Mouse (Mus musculus): ENCODE data around the gene Pnmt. TPM values are rescaled to one million over a fixed set of nuclear protein-coding genes. Genes with fewer than 3 reads are reported as not detected.

Pnmt gene
- polyA plus RNA-seq, 1 experiment from 2014 or later: not detected

GRCm38 (mm10) chr11:98393317-98393716 is 7.1 kb downstream of the Pnmt start:
- Histone ChIP-seq H3K4me1 (peaks cover 38% of the 10 kb centered on the region), H3K9me3 (no peaks in the 10 kb centered on the region), H3K27ac (0 out of 2 replicates have a peak overlapping the region, but pooled peaks have one; percentile 11), H3K36me3 (replicated peaks) (no peaks in the 10 kb centered on the region), H3K27me3 (ENCODE audit: poor library complexity, severe bottlenecking) (peaks cover 59% of the 10 kb centered on the region), H3K4me3 (no peak overlapping the region)
- WGBS: 75% methylated on average over 6 of the region's 6 CpGs
- no peak for DNase-seq (ENCODE audit: extremely low spot score, low spot score)

GRCm38 (mm10) chr11:98394301-98394700 is 8.1 kb downstream of the Pnmt start:
- DNase-seq (ENCODE audit: extremely low spot score, low spot score): no peak
- Histone ChIP-seq H3K27ac (no peak overlapping the region), H3K27me3 (ENCODE audit: poor library complexity, severe bottlenecking) (peaks cover 49% of the 10 kb centered on the region), H3K36me3 (replicated peaks) (no peaks in the 10 kb centered on the region), H3K4me1 (peaks cover 30% of the 10 kb centered on the region), H3K9me3 (no peaks in the 10 kb centered on the region), H3K4me3 (no peak overlapping the region)
- 58% methylated on average over 6 of the region's 6 CpGs for WGBS

- Histone ChIP-seq H3K9me3 (no peaks in the 10 kb centered on the region), H3K4me1 (peaks cover 36% of the 10 kb centered on the region), H3K4me3 (no peak overlapping the region), H3K36me3 (replicated peaks) (no peaks in the 10 kb centered on the region), H3K27ac (no peak overlapping the region), H3K27me3 (ENCODE audit: poor library complexity, severe bottlenecking) (peaks cover 41% of the 10 kb centered on the region)
- 68% methylated on average over 4 of the region's 4 CpGs for WGBS
- no peak for DNase-seq (ENCODE audit: extremely low spot score, low spot score)
Measured at GRCm38 (mm10) chr11:98395041-98395440, 8.8 kb downstream of the Pnmt start.

GRCm38 (mm10) chr11:98397946-98398345 is 11.7 kb downstream of the Pnmt start:
- no peak overlapping the region for H3K27ac ChIP-seq
- WGBS: 93% methylated on average over 7 of the region's 7 CpGs
- H3K9me3 ChIP-seq: no peaks in the 10 kb centered on the region
- no peak for DNase-seq (ENCODE audit: extremely low spot score, low spot score)
- no peak overlapping the region for H3K4me3 ChIP-seq
- H3K27me3 ChIP-seq (ENCODE audit: poor library complexity, severe bottlenecking): peaks cover 21% of the 10 kb centered on the region
- H3K4me1 ChIP-seq: peaks cover 31% of the 10 kb centered on the region
- H3K36me3 ChIP-seq (replicated peaks): no peaks in the 10 kb centered on the region

GRCm38 (mm10) chr11:98400161-98400726 is 14.0 kb downstream of the Pnmt start, which contains the start of gene Pgap3:
Gene Pgap3, minus strand, starts transcription at chr11:98400490.
- Histone ChIP-seq H3K4me3 (peak within 1 kb of the TSS; percentile 84), H3K9me3 (no peaks in the 10 kb centered on the region)
- 2% methylated on average over 40 of the region's 40 CpGs for WGBS

GRCm38 (mm10) chr11:98400816-98401215 is 14.6 kb downstream of the Pnmt start:
- Histone ChIP-seq H3K9me3 (no peaks in the 10 kb centered on the region), H3K36me3 (replicated peaks) (no peaks in the 10 kb centered on the region), H3K27me3 (ENCODE audit: poor library complexity, severe bottlenecking) (peaks cover 14% of the 10 kb centered on the region; the same call in 1 of the 2 replicates), H3K4me3 (peak overlapping the region; percentile 84), H3K4me1 (peaks cover 16% of the 10 kb centered on the region), H3K27ac (peak overlapping the region; percentile 98)
- 54% methylated on average over 3 of the region's 3 CpGs for WGBS
- no peak for DNase-seq (ENCODE audit: extremely low spot score, low spot score)

More at GRCm38 (mm10) chr11:98400161-98400726, 14.0 kb downstream of the Pnmt start, which contains the start of gene Pgap3:
- Histone ChIP-seq H3K36me3 (replicated peaks) (no peaks in the 10 kb centered on the region), H3K27me3 (ENCODE audit: poor library complexity, severe bottlenecking) (peaks cover 14% of the 10 kb centered on the region; the same call in 1 of the 2 replicates), H3K4me1 (peaks cover 16% of the 10 kb centered on the region), H3K27ac (peak within 1 kb of the TSS; percentile 98)
- peak; percentile 91 for DNase-seq (ENCODE audit: extremely low spot score, low spot score)

GRCm38 (mm10) chr11:98406621-98407020 is 20.4 kb downstream of the Pnmt start:
- no peaks in the 10 kb centered on the region for H3K36me3 ChIP-seq (replicated peaks)
- no peak for DNase-seq (ENCODE audit: extremely low spot score, low spot score)
- 72% methylated on average over 6 of the region's 6 CpGs for WGBS
- no peaks in the 10 kb centered on the region for H3K9me3 ChIP-seq
- H3K4me3 ChIP-seq: no peak overlapping the region
- no peak overlapping the region for H3K27ac ChIP-seq
- peaks cover 38% of the 10 kb centered on the region for H3K27me3 ChIP-seq (ENCODE audit: poor library complexity, severe bottlenecking)
- H3K4me1 ChIP-seq: peaks cover 19% of the 10 kb centered on the region

GRCm38 (mm10) chr11:98408872-98409271 is 22.6 kb downstream of the Pnmt start:
- no peaks in the 10 kb centered on the region for H3K9me3 ChIP-seq
- H3K4me1 ChIP-seq: peaks cover 40% of the 10 kb centered on the region
- H3K27ac ChIP-seq: peak overlapping the region; percentile 75
- H3K27me3 ChIP-seq (ENCODE audit: poor library complexity, severe bottlenecking): peaks cover 53% of the 10 kb centered on the region
- no peaks in the 10 kb centered on the region for H3K36me3 ChIP-seq (replicated peaks)
- WGBS: 51% methylated on average over 8 of the region's 8 CpGs
- H3K4me3 ChIP-seq: peak overlapping the region; percentile 30
- DNase-seq (ENCODE audit: extremely low spot score, low spot score): no peak

- peak overlapping the region; percentile 75 for H3K27ac ChIP-seq
Measured at GRCm38 (mm10) chr11:98409341-98409822, 23.1 kb downstream of the Pnmt start.

GRCm38 (mm10) chr11:98412273-98412796 is 26.1 kb downstream of the Pnmt start, which contains the start of gene Erbb2:
Gene Erbb2, plus strand, starts transcription at chr11:98412470.
- Histone ChIP-seq H3K27me3 (ENCODE audit: poor library complexity, severe bottlenecking) (peaks cover 63% of the 10 kb centered on the region), H3K4me1 (peaks cover 54% of the 10 kb centered on the region)

More at GRCm38 (mm10) chr11:98409341-98409822, 23.1 kb downstream of the Pnmt start:
- H3K27me3 ChIP-seq (ENCODE audit: poor library complexity, severe bottlenecking): peaks cover 58% of the 10 kb centered on the region
- H3K9me3 ChIP-seq: no peaks in the 10 kb centered on the region
- peaks cover 46% of the 10 kb centered on the region for H3K4me1 ChIP-seq
- H3K4me3 ChIP-seq: peak overlapping the region; percentile 30
- no peaks in the 10 kb centered on the region for H3K36me3 ChIP-seq (replicated peaks)
- DNase-seq (ENCODE audit: extremely low spot score, low spot score): peak; percentile 47
- WGBS: 3% methylated on average over 10 of the region's 10 CpGs

GRCm38 (mm10) chr11:98412797-98413301 is 26.6 kb downstream of the Pnmt start:
- Histone ChIP-seq H3K9me3 (no peaks in the 10 kb centered on the region), H3K27ac (peak overlapping the region; percentile 91), H3K4me1 (peaks cover 54% of the 10 kb centered on the region), H3K36me3 (replicated peaks) (no peaks in the 10 kb centered on the region), H3K4me3 (peak overlapping the region; percentile 97), H3K27me3 (ENCODE audit: poor library complexity, severe bottlenecking) (peaks cover 63% of the 10 kb centered on the region)
- DNase-seq (ENCODE audit: extremely low spot score, low spot score): peak; percentile 62
- WGBS: 0% methylated on average over 40 of the region's 40 CpGs

More at GRCm38 (mm10) chr11:98412273-98412796, 26.1 kb downstream of the Pnmt start, which contains the start of gene Erbb2:
- H3K27ac ChIP-seq: peak within 1 kb of the TSS; percentile 91
- no peaks in the 10 kb centered on the region for H3K9me3 ChIP-seq
- WGBS: under 1% methylated on average over 49 of the region's 49 CpGs
- DNase-seq (ENCODE audit: extremely low spot score, low spot score): peak; percentile 85
- H3K4me3 ChIP-seq: peak within 1 kb of the TSS; percentile 97
- H3K36me3 ChIP-seq (replicated peaks): no peaks in the 10 kb centered on the region

GRCm38 (mm10) chr11:98413731-98414130 is 27.5 kb downstream of the Pnmt start:
- peak overlapping the region; percentile 97 for H3K4me3 ChIP-seq
- no peaks in the 10 kb centered on the region for H3K9me3 ChIP-seq
- H3K36me3 ChIP-seq (replicated peaks): no peaks in the 10 kb centered on the region; the same call in 1 of the 2 replicates
- H3K4me1 ChIP-seq: peaks cover 51% of the 10 kb centered on the region
- DNase-seq (ENCODE audit: extremely low spot score, low spot score): no peak
- H3K27ac ChIP-seq: peak overlapping the region; percentile 91
- H3K27me3 ChIP-seq (ENCODE audit: poor library complexity, severe bottlenecking): peaks cover 61% of the 10 kb centered on the region
- 33% methylated on average over 7 of the region's 7 CpGs for WGBS

GRCm38 (mm10) chr11:98414162-98414561 is 27.9 kb downstream of the Pnmt start:
- Histone ChIP-seq H3K27ac (no peak overlapping the region), H3K9me3 (no peaks in the 10 kb centered on the region), H3K4me1 (peaks cover 46% of the 10 kb centered on the region), H3K4me3 (peak overlapping the region; percentile 97; the same call in 1 of the 2 replicates), H3K27me3 (ENCODE audit: poor library complexity, severe bottlenecking) (peaks cover 57% of the 10 kb centered on the region), H3K36me3 (replicated peaks) (no peaks in the 10 kb centered on the region; the same call in 1 of the 2 replicates)
- WGBS: 17% methylated on average over 2 of the region's 2 CpGs
- no peak for DNase-seq (ENCODE audit: extremely low spot score, low spot score)

All from forebrain, embryonic 10.5 days (tissue).